Mouse (Mus musculus): Measurements from ENCODE around the gene Dact1. TPM values are rescaled to one million over a fixed set of nuclear protein-coding genes. Genes with fewer than 3 reads are reported as not detected.

The Dact1 gene
- polyA plus RNA-seq, 1 experiment: 3.8 TPM

GRCm38 (mm10) chr12:71337896-71338463 is 28.3 kb downstream of the Dact1 start:
- no peak for DNase-seq (ENCODE audit: low read depth)

DNA sequence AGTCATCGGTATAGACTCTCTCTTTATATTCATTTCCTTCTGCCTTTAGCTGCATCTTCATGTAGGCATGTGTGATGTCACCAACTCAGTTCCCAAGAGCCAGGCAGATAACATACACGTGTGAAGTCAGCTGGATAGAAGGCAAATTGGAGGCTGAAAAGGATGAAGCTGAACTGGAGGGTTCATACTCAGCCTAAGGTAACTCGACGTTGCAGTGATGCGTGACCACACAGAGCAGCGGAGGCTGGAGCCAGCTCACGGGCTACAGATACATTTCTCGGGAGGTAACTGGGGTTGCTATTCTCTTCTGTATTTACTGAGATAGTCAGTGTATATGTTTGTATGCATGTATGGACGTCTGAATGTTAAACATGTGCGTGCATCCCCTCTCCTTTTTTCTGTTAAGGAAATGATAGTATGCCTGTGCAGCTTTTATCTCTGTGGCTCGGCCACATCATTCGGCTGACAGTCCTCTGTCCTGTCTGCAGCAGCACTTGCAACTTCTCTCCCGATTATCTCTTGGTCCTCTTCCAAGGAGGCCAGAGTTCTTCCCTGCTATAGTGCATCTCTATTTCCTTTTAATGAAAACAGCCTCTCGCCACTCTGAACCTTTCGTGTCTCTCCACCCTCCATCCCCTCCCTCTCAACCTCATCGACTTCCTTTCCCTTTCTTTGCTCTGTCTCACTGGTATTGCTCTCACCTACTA is 29.6 kb downstream of the Dact1 start:
- DNase-seq (ENCODE audit: low read depth): no peak

GRCm38 (mm10) chr12:71342397-71342796 is 32.7 kb downstream of the Dact1 start:
- DNase-seq (ENCODE audit: low read depth): no peak

DNA sequence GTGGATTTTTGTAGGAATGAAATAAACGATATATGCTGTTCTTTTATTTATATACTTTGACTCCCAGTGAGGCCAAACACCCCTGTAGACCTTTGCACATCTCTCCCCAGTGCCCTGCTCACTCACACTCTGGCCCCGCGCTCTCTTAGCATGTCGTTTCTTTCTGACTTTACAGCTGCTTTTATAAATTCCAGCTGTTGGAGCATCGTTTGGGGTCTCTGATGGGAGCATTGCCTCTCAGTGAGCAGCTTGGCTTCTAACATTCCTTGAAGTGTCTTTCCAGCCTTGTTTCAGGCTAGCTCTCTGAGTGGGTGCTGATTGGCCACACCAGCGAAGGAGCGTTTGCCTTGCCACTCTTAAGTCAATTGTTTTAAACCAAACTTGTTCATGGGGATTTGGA is 35.8 kb downstream of the Dact1 start:
- no peak for DNase-seq (ENCODE audit: low read depth)

DNA sequence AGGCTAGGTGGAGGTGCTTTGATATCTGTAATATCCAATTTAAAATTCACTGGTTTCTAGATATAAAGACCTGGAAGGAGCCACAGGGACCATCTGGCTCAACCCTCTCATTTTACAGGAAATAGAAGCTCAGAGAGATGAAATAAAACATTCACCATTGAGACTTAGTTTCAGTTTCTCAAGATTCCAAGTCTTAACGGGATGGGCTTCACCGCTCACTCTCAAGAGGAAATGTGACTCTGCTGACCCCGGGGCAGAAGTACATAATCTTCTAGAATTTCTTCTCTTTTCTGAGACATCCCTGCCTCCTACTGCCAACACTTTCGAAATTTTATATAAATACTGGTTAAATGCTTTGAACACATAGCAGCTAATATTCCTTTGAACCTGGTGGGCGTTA is 36.4 kb downstream of the Dact1 start:
- DNase-seq (ENCODE audit: low read depth): no peak

- DNase-seq (ENCODE audit: low read depth): no peak
Measured at GRCm38 (mm10) chr12:71348401-71348896, 38.8 kb downstream of the Dact1 start.

DNA sequence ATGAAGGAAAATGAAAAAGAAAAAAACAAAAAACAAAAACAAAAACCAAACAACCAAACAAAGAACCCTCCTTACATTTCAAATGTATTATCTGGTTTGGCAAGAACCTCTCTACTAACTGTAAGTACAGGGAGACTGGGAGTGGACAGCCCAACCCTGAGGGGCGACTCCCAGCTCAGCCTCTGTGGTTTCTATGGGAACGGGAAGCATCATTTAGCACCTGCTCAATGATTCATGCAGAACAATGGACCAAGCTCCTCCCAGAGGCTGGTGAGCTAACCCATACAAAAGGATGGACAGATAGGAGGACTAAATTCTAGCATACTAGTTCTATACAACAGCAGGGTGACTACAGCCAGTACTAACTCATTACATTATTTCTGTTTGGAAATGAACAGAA is 40.4 kb downstream of the Dact1 start:
- DNase-seq (ENCODE audit: low read depth): no peak

DNA sequence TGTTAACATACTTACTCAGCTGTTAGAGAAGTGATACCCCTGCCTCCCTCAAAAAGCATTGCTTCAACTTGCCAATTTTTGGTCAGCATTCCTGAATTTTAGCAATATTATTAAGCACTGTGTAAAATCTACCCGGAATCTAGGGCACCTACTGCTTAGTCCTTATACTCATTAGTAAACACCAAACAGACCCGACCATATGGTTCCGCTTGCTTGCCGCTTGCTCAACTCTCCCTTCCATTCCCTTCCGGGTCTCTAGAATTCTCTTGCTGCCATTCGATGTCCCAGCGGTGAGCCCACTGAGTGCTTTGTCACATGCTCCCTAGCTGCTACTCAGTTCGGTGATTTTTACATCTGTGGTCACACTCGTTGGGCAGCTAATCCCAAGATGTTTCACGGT is 45.0 kb downstream of the Dact1 start:
- no peak for DNase-seq (ENCODE audit: low read depth)

GRCm38 (mm10) chr12:71355092-71355491 is 45.4 kb downstream of the Dact1 start:
- DNase-seq (ENCODE audit: low read depth): no peak

- DNase-seq (ENCODE audit: low read depth): no peak
Measured at GRCm38 (mm10) chr12:71361616-71362015, 51.9 kb downstream of the Dact1 start.

GRCm38 (mm10) chr12:71362425-71362824 is 52.7 kb downstream of the Dact1 start:
- DNase-seq (ENCODE audit: low read depth): no peak

- DNase-seq (ENCODE audit: low read depth): no peak
Measured at GRCm38 (mm10) chr12:71364106-71364505, 54.4 kb downstream of the Dact1 start.

GRCm38 (mm10) chr12:71364531-71364930 is 54.8 kb downstream of the Dact1 start:
- no peak for DNase-seq (ENCODE audit: low read depth)

DNA sequence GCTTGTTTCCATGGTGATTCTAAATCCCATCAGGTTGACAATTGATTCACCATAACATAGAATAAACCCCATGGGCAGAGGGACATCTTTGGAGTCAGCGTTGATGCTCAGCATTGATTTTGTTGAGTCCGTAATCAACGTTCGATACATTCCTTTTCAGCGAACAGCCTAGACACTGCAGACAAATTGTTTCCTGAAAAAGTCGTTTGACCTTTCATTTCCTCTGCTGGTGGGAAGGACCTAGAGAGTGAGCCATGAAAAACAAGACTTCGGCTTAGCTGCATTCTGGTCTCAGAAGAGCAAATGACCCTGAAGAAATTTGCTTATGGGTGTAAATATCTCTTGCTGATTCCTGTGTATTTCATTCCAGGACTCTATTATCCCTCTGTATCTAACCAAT is 55.5 kb downstream of the Dact1 start:
- DNase-seq (ENCODE audit: low read depth): no peak

DNA sequence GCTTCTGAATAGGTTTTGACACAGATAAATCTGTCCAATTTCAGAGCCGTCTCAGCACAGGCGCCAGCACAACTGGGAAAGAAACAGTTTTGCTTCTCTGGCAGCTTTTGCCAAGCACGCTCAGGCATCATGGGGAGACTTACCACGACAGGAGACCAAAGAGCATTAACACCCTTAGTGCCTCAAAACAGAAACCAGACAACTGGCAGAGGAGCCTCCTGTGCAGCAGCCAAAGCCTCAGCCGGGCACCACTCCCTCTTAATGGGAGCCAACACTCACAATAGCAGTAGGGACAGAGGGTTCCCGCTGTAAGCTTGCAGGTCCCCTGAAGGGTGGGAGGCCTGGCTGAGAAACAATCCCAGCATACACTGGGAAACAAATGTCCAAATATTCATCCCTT is 56.5 kb downstream of the Dact1 start:
- no peak for DNase-seq (ENCODE audit: low read depth)

DNA sequence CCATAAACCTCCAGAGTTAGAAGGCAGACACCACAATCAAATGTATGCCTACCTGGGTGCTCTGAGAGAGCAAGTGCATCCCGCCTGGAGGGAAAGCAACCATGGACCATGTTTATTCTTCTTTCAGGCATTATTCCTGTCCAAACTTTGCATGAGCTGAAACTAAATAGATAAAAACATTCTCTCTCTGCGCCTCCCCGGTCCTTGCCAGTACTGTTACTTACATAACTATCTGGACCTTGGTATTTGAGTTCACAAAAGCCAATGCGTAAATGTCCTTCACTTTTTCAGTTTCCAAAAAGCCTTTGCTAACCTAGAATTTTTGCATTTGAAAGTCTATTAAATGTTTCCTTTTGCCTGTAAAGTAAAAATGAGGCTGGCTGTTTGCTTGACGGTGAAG is 58.9 kb downstream of the Dact1 start:
- DNase-seq (ENCODE audit: low read depth): no peak

Other genes starting within 250 kb of the Dact1 start
- not detected in 2 replicates for gene Tomm20l, start 198.5 kb upstream of the Dact1 start, polyA plus RNA-seq (2012; rRNA removed)
- gene Timm9, start 173.2 kb upstream of the Dact1 start, polyA plus RNA-seq (2012; rRNA removed): 12.3 and 13.0 TPM in 2 replicates
- gene 2700049A03Rik, start 173.0 kb upstream of the Dact1 start, polyA plus RNA-seq (2012; rRNA removed): 2.1 and 2.5 TPM in 2 replicates

Measured in gonadal fat pad, adult 2 months (tissue).